Mouse (Mus musculus): Measurements from ENCODE around the gene Olfr771. TPM values are rescaled to one million over a fixed set of nuclear protein-coding genes. Genes with fewer than 3 reads are reported as not detected.
"Not testable (repeated sequence)": the region's sequence is repeated elsewhere in the genome, so short reads cannot be mapped to it uniquely, and the experiment has no call there.

Olfr771 gene
- total RNA-seq (2021) = not detected

GRCm38 (mm10) chr10:129164651-129165050, at the start of gene Olfr771:
Olfr771 (minus strand) TSS chr10:129164751.
- intact Hi-C loops (cut with DNase I) = no loop called here
- DNase-seq (ENCODE audit: low spot score in 2 of 2) = no peak

DNA sequence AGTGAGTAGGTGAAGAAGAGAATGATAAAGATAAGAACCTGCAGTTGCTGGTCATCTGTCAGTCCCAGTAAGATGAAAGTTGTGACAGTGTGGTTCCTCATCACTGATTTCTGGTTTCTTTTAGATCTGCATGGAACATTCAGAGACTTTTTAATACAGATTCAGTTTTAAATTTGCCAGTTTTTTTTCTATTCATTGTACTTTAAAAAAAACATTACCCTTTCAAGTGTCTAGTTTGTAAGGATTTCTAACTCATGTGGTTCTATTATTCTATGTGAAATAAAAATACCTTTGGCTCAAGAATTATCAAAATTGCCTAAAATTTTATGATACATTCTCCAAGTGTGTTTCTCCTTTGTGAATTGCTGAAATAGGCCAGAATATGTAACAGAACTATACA, 22.8 kb upstream of the Olfr771 start, which contains the start of gene Olfr773:
Gene Olfr773, minus strand, starts transcription at position 101 of the 400 bp plus-strand sequence.
- intact Hi-C loops (cut with DNase I); DNase-seq (ENCODE audit: low spot score in 2 of 2): not testable (repeated sequence)

GRCm38 (mm10) chr10:129177821-129178220, 13.3 kb upstream of the Olfr771 start, which contains the start of gene Olfr772:
Olfr772 (minus strand) TSS chr10:129177921.
- intact Hi-C loops (cut with DNase I); DNase-seq (ENCODE audit: low spot score in 2 of 2): not testable (repeated sequence)

GRCm38 (mm10) chr10:129138898-129139297, 25.7 kb downstream of the Olfr771 start, which contains the start of gene Olfr770:
Olfr770 (minus strand) TSS chr10:129138998.
- no peak for DNase-seq (ENCODE audit: low spot score in 2 of 2)
- intact Hi-C loops (cut with DNase I) = no loop called here

DNA sequence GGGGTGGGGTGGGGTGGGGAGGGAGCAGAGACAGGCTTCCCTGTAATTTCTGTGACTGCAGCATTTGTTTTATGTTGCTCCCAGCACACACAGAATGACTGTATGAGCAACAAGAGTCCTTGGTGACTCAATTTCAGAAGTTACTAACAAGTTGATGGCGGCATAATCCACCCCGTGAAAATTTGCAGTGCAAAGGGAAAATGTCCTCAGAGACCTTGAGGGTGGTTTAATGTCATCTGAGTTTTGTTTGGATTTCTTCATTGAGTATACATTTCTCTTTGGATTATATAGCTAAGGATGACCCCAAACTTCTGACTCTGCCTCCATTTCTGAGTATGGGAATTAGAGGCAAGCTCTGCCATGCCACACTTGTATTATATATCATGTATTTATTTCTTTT, 46.8 kb downstream of the Olfr771 start, which contains the start of gene Olfr769:
Gene Olfr769, minus strand, starts transcription at position 101 of the 400 bp plus-strand sequence.
- DNase-seq (ENCODE audit: low spot score in 2 of 2) = no peak
- intact Hi-C loops (cut with DNase I) = no loop called here

DNA sequence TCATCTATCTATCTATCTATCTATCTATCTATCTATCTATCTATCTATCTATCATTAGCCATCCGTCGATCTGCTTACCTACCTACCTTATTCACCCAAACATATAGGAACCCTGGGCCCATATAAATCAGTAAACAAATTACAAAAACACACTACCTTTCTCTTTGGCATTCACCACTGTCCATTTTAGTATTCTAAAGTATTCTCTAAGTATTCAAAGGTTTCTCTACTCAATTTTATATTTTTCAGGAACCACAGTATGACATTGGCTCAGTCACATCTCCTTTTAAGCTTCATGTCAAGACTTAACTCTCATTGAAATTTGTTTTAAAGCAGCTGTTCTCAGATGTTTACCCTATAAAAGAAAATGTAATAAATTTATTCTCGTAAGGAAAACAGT, 49.4 kb downstream of the Olfr771 start:
- intact Hi-C loops (cut with DNase I) = no loop called here
- DNase-seq (ENCODE audit: low spot score in 2 of 2) = no peak

Other genes with a start within 250 kb of the Olfr771 start
- 1 to 10 TPM; 6.7 to 7.0 TPM for gene Rdh5, start 241.9 kb downstream of the Olfr771 start, total RNA-seq (2021)
- gene Bloc1s1, start 240.7 kb downstream of the Olfr771 start, total RNA-seq (2021) = 10 to 100 TPM; 85.2 to 95.4 TPM
- 10 to 100 TPM; 13.0 to 16.5 TPM for gene Itga7, start 230.9 kb downstream of the Olfr771 start, total RNA-seq (2021)
- not detected for gene Mettl7b, start 203.8 kb downstream of the Olfr771 start, total RNA-seq (2021)
- not detected for gene Olfr9, start 175.3 kb downstream of the Olfr771 start, total RNA-seq (2021)
- not detected for gene Olfr763, start 154.0 kb downstream of the Olfr771 start, total RNA-seq (2021)
- gene Olfr764-ps1, start 124.9 kb downstream of the Olfr771 start, total RNA-seq (2021) = not detected
- gene Olfr765, start 114.8 kb downstream of the Olfr771 start, total RNA-seq (2021) = not detected
- gene Olfr766-ps1, start 95.8 kb downstream of the Olfr771 start, total RNA-seq (2021) = not detected
- gene Olfr767, start 81.8 kb downstream of the Olfr771 start, total RNA-seq (2021) = not detected
- gene Olfr768, start 65.4 kb downstream of the Olfr771 start, total RNA-seq (2021) = not detected
- not detected for gene Olfr769, start 46.9 kb downstream of the Olfr771 start, total RNA-seq (2021)
- gene Olfr770, start 25.8 kb downstream of the Olfr771 start, total RNA-seq (2021) = not detected
- not detected for gene Olfr772, start 13.2 kb upstream of the Olfr771 start, total RNA-seq (2021)
- gene Olfr773, start 22.7 kb upstream of the Olfr771 start, total RNA-seq (2021) = not detected
- not detected for gene Olfr774, start 71.5 kb upstream of the Olfr771 start, total RNA-seq (2021)
- not detected for gene Olfr775, start 83.7 kb upstream of the Olfr771 start, total RNA-seq (2021)
- not detected for gene Olfr776, start 94.4 kb upstream of the Olfr771 start, total RNA-seq (2021)
- not detected for gene Olfr777, start 106.7 kb upstream of the Olfr771 start, total RNA-seq (2021)
- gene Olfr780, start 153.4 kb upstream of the Olfr771 start, total RNA-seq (2021) = not detected
- gene Olfr781, start 164.1 kb upstream of the Olfr771 start, total RNA-seq (2021) = not detected
- gene Olfr782, start 184.1 kb upstream of the Olfr771 start, total RNA-seq (2021) = not detected
- under 1 TPM; 0.12 to 0.20 TPM for gene Olfr784, start 219.3 kb upstream of the Olfr771 start, total RNA-seq (2021)
- gene Olfr785, start 240.7 kb upstream of the Olfr771 start, total RNA-seq (2021) = not detected